Mouse (Mus musculus) forebrain, embryonic 14.5 days (tissue): Measurements from ENCODE around the gene Hoxb5. TPM values are rescaled to one million over a fixed set of nuclear protein-coding genes. Genes with fewer than 3 reads are reported as not detected.

Experiments
- ATAC-seq: fragments of 200-750 bp; cut with Nextera tagmentation; 2 replicates; pipeline ENCODE4 v1.8.0; 2017; ENCODE audit warnings: mild to moderate bottlenecking, moderate library complexity
- DNase-seq: peaks from one replicate; pipeline ENCODE4 v3.0.0-alpha.2; 2015; ENCODE audit warnings: low spot score
- H3K27ac ChIP-seq: fragments of 300-500 bp; sonication (generic); 2 replicates; pipeline ENCODE4 v1.5.1; 2014; ENCODE audit warnings: low read depth, mild to moderate bottlenecking, control low read depth, low read length, moderate library complexity
- H3K27me3 ChIP-seq: fragments of 300-500 bp; sonication (generic); replicated peaks from 2 replicates; pipeline ENCODE4 v1.6.1; 2014; ENCODE audit warnings: low read length, control low read depth, mixed read lengths; ENCODE audit not compliant: control insufficient read depth, insufficient read depth
- H3K36me3 ChIP-seq: fragments of 300-500 bp; sonication (generic); 2 replicates; pipeline ENCODE4 v1.6.1; 2014; ENCODE audit warnings: low read length, control low read depth; ENCODE audit not compliant: control insufficient read depth, insufficient read depth
- H3K4me1 ChIP-seq: fragments of 300-500 bp; sonication (generic); 2 replicates; pipeline ENCODE4 v1.6.1; 2014; ENCODE audit warnings: antibody characterized with exemption, low read length, control low read depth; ENCODE audit not compliant: control insufficient read depth, insufficient read depth
- H3K4me2 ChIP-seq: fragments of 300-500 bp; sonication (generic); 2 replicates; pipeline ENCODE4 v1.6.1; 2014; ENCODE audit warnings: mild to moderate bottlenecking, control low read depth, low read length
- H3K4me3 ChIP-seq: fragments of 300-500 bp; sonication (generic); 2 replicates; pipeline ENCODE4 v1.5.1; 2014; ENCODE audit warnings: low read depth, low read length, control low read depth
- H3K9ac ChIP-seq: fragments of 300-500 bp; sonication (generic); 2 replicates; pipeline ENCODE4 v1.6.1; 2014; ENCODE audit warnings: mild to moderate bottlenecking, low read length, control low read depth, moderate library complexity
- H3K9me3 ChIP-seq: fragments of 300-500 bp; sonication (generic); replicated peaks from 2 replicates; pipeline ENCODE4 v1.6.1; 2016; ENCODE audit warnings: low read length, control low read depth, mixed read lengths; ENCODE audit not compliant: control insufficient read depth
- WGBS: fragments of 180-500 bp; shearing (Covaris S2); extraction: QIAGEN DNeasy Blood & Tissue Kit; methylation state at CpG from one replicate; pipeline ENCODE4 v1.1.7; 2014; 5-methylcytosine and 5-hydroxymethylcytosine counted together
- polyA plus RNA-seq: library from polyadenylated mRNA; unstranded; fragments of >200 nt; fragmentation: Nextera tagmentation; extraction: Ambion mirVana; gene quantifications from 2 replicates; pipeline ENCODE4 v1.2.1, GENCODE M21; 2014

Gene Hoxb5
- polyA plus RNA-seq, 1 experiment from 2014 or later: not detected

DNA sequence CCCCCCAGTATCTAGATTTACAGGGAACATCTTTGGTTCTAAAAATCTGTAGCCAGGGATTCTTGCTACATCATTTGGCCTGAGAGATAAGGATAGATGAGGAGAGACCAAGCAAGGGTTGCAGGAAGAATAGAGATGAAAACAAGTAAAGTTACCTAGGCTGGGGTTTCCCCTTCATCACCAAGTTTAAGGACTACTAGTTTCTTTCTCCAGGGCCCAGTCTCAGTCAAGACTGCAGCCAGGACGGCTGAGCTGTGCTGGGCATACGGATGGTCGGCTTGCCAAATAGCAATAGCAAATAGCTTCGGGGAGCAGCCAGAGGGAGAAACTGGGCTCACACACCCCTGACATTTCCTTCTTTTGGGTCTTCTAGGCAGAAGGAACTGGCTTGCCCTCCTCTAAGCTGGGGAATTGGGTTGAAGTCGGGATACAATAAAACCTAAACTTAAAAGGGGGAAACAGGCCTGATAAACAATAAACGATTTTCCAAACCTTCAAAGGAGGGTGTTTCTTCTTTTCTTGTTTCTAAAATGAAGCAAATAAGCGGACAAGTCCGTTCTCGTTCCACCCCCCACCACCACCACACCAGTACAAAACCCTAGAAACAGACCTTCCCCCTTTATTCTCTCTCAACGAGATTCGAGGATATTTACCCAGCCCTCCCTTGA is 5.0 kb upstream of the Hoxb5 start:
- DNase-seq (no peak), ATAC-seq (no peak)
- Histone ChIP-seq H3K4me3 (no peak overlapping the region), H3K27ac (no peak overlapping the region), H3K4me2 (no peak overlapping the region), H3K36me3 (no peaks in the 10 kb centered on the region), H3K27me3 (peaks cover 99% of the 10 kb centered on the region), H3K9me3 (no peaks in the 10 kb centered on the region), H3K4me1 (no peaks in the 10 kb centered on the region), H3K9ac (no peak overlapping the region)
- WGBS: 4% methylated on average over 11 of the region's 11 CpGs

DNA sequence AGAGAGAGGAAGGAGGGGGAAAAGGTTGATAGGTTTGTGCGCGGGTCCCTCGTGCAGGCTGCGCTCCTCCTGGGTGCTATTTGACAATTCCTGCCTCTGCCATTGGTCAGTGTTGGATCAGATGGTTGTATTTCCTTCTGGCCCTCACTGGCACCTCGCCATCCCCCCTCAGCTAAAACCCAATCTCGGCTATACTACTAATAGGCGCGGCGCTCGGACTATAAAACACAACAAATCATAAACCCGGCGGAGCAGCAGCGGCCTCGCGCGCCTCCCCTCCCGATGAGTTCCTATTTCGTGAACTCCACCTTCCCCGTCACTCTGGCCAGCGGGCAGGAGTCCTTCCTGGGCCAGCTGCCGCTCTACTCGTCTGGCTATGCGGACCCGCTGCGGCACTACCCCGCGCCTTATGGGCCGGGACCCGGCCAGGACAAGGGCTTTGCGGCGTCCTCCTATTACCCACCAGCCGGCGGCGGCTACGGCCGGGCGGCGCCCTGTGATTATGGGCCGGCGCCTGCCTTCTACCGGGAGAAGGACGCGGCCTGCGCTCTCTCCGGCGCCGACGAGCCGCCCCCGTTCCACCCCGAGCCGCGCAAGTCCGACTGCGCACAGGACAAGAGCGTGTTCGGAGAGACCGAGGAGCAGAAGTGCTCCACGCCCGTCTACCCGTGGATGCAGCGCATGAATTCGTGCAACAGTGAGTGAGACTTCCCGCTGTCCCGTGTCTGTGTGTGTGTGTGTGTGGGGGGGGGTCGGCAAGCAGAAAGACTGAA is 4.1 kb upstream of the Hoxb5 start:
- no peaks in the 10 kb centered on the region for H3K9me3 ChIP-seq
- H3K36me3 ChIP-seq: no peaks in the 10 kb centered on the region
- no peak overlapping the region for H3K9ac ChIP-seq
- WGBS: under 1% methylated on average over 65 of the region's 66 CpGs
- ATAC-seq (no peak), DNase-seq (no peak)
- no peaks in the 10 kb centered on the region for H3K4me1 ChIP-seq
- no peak overlapping the region for H3K4me2 ChIP-seq
- H3K27me3 ChIP-seq: peaks cover 99% of the 10 kb centered on the region
- H3K4me3 ChIP-seq: no peak overlapping the region
- no peak overlapping the region for H3K27ac ChIP-seq

DNA sequence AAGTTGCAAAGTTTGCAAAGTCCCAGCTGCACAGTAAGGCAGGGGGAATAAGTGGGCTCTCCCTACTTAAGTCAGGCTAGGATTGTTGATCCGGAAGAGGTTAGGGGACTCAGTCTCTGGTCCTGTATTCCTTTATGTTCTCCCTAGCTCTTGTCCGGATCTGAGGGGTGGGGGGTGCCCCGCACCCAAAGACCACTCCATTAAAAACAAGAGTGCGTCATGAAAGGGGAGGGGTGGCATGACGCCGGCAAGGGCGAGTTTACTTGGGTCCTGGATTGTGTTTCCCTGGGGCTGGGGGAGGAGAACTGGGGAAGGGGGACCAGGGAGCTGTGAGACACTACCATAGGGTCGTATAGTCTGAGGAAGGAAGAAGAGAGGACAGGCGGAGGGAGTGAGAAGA is 3.4 kb upstream of the Hoxb5 start:
- H3K27me3 ChIP-seq: peaks cover 99% of the 10 kb centered on the region
- no peaks in the 10 kb centered on the region for H3K36me3 ChIP-seq
- no peak overlapping the region for H3K4me3 ChIP-seq
- DNase-seq (no peak), ATAC-seq (no peak)
- no peak overlapping the region for H3K27ac ChIP-seq
- no peaks in the 10 kb centered on the region for H3K4me1 ChIP-seq
- no peak overlapping the region for H3K9ac ChIP-seq
- WGBS: under 1% methylated on average over 9 of the region's 9 CpGs
- no peaks in the 10 kb centered on the region for H3K9me3 ChIP-seq
- H3K4me2 ChIP-seq: no peak overlapping the region

DNA sequence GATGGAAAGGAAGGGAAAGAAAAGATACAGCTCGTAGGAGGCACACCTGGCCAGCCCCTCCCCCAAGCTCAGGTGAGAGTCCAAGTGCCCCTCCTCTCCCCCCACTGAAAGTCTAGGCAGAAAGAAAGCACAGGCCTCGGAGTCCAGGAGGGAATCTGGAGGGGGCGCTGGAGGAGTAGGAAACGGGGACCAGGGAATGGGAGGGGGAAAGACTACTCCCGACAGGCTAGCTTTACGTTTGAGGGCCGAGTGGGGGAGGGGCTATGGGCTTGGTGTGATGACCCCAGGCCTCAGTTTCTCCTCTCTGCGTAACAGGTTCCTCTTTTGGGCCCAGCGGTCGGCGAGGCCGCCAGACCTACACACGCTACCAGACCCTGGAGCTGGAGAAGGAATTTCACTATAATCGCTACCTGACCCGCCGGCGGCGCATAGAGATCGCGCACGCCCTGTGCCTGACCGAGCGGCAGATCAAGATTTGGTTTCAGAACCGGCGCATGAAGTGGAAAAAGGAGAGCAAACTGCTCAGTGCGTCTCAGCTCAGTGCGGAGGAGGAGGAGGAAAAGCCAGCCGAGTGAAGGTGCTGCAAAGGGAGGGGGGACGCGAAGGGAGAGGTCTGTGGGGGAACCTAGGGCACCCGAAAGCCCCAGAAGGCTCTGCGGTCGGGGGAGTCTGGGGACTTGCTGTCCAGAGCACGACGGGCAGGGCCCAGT is 2.6 kb upstream of the Hoxb5 start:
- WGBS: under 1% methylated on average over 30 of the region's 35 CpGs
- H3K9me3 ChIP-seq: no peaks in the 10 kb centered on the region

DNA sequence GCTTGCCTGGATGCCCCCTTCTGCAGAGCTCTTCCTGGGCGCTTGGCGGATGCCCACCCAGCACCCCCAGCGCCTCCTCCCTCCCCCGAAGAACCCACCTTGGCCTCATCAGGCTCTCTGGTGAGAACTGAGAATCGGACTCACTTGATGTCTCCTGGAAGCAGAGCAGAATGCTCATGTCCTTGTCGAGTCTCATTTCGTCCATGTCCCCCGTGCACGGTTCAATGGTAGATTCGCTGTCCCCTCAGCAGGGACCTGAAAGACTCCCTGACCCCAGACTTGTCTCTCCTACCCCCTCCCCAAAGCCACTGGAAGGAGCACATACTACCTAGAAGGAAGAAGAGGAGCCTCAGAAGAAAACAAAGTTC is 2.1 kb upstream of the Hoxb5 start:
- Histone ChIP-seq H3K27ac (no peak overlapping the region), H3K9ac (no peak overlapping the region), H3K9me3 (no peaks in the 10 kb centered on the region), H3K4me3 (no peak overlapping the region), H3K4me2 (no peak overlapping the region), H3K27me3 (peaks cover 99% of the 10 kb centered on the region), H3K36me3 (no peaks in the 10 kb centered on the region), H3K4me1 (no peaks in the 10 kb centered on the region)
- 2% methylated on average over 10 of the region's 10 CpGs for WGBS
- DNase-seq (no peak), ATAC-seq (no peak)

More for the DNA sequence above, 2.6 kb upstream of the Hoxb5 start:
- H3K27ac ChIP-seq: no peak overlapping the region
- H3K4me3 ChIP-seq: no peak overlapping the region
- H3K27me3 ChIP-seq: peaks cover 99% of the 10 kb centered on the region
- no peak overlapping the region for H3K4me2 ChIP-seq
- H3K4me1 ChIP-seq: no peaks in the 10 kb centered on the region
- ATAC-seq (no peak), DNase-seq (no peak)
- H3K36me3 ChIP-seq: no peaks in the 10 kb centered on the region
- no peak overlapping the region for H3K9ac ChIP-seq

DNA sequence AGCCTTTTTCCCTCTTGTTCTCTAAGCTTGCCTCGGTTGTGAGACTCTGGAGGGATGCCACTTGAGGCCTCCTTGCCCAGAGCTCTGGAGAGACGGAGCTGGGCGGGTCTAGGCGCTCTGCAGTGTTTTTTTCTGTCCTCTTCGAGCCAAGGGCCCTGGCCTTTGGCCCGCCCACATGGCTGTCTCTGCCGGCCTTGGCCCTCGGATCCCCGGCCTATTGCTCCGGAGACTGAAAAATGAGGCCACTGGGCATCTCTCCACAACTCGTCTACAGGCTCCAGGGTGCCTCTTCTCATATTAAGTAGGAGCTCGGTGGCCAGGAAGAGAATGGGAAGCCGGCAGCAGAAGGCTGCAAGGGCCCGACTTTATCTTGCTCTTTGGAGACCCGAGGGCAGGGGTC is 1.3 kb upstream of the Hoxb5 start:
- Histone ChIP-seq H3K4me3 (no peak overlapping the region), H3K27me3 (peaks cover 99% of the 10 kb centered on the region), H3K36me3 (no peaks in the 10 kb centered on the region), H3K4me2 (no peak overlapping the region), H3K4me1 (no peaks in the 10 kb centered on the region), H3K9me3 (no peaks in the 10 kb centered on the region), H3K9ac (no peak overlapping the region), H3K27ac (no peak overlapping the region)
- DNase-seq (no peak), ATAC-seq (no peak)
- whole genome bisulfite sequencing: 2% methylated on average over 15 of the region's 15 CpGs

DNA sequence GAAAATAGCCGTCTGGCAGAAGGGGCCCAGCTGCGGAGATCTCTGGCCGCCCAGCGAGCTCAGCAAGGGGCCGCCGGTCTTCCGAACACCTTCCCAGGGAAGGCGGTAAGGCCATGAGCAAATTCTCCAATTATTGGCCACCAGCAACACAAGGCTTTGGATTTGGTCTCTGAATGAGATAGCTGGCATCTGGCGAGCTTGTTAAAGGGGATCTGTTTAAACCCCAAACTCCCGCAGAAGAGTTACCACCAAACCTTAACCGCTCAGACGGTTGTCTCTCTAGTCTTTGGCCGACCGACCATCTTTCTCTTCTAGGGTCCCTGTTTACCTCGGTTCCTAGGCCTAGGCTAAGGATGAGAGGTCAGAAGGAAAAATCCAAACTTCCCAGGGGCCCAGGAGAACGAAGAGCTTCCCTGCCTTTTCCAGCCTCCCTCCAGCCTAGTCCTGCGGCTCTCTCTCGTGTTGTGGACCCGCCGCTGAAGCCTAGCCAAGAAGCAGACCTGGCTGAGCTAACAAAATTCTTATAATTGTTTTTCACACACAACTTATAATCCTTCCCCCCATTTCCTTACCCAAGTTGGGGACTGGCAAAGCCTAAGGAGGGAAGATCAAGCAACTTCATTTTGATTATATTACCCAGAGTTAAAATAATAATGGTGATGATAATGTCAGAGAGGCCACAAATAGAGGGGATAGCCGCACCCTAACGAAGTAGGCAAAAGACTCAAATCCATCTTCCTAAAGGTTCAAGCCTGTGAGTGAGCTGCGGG is 570 bp upstream of the Hoxb5 start:
- WGBS: 3% methylated on average over 23 of the region's 23 CpGs
- H3K4me3 ChIP-seq: no peak overlapping the region
- no peak for DNase-seq
- no peak overlapping the region for H3K27ac ChIP-seq
- H3K27me3 ChIP-seq: peaks cover 99% of the 10 kb centered on the region
- H3K36me3 ChIP-seq: no peaks in the 10 kb centered on the region
- H3K4me2 ChIP-seq: no peak overlapping the region
- H3K9ac ChIP-seq: no peak overlapping the region
- H3K9me3 ChIP-seq: no peaks in the 10 kb centered on the region
- ATAC-seq: no peak
- no peaks in the 10 kb centered on the region for H3K4me1 ChIP-seq

DNA sequence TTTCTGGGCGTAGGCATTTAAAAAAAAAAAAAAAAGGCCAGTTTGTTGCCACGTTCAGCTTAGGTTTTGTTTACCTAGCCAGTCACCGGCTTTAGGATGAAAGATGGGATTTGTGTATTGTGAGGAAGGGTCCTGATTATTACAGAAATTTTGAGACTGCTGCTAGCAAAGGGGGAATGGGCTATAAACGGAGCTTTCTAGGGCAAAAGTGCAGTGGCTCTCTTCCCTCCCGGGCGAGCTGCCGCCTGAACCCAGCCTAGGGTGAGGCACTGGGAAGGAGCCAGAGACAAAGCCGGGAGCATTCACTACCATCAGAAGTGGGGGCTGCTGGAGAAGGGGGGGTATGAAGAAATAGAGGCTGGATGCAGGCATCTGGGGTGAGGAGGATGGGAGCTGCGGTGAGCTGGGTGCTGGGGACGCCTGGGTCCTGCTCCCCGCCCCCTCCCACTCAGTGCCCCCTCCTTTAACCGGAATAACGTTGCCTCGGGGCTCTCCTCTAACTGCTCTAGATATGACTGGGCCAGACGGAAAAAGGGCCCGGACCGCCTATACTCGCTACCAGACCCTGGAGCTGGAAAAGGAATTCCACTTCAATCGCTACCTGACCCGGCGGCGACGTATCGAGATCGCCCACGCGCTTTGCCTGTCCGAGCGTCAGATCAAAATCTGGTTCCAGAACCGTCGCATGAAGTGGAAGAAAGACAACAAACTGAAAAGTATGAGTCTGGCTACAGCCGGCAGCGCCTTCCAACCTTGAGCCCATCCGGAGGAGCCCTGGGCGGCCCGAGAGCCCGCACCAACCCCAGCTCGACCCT is 1.5 kb downstream of the Hoxb5 start:
- Histone ChIP-seq H3K27ac (no peak overlapping the region), H3K9me3 (no peaks in the 10 kb centered on the region), H3K36me3 (no peaks in the 10 kb centered on the region), H3K4me1 (no peaks in the 10 kb centered on the region), H3K27me3 (peaks cover 99% of the 10 kb centered on the region), H3K4me3 (no peak overlapping the region), H3K4me2 (no peak overlapping the region), H3K9ac (no peak overlapping the region)
- ATAC-seq (no peak), DNase-seq (no peak)
- 1% methylated on average over 38 of the region's 38 CpGs for WGBS
